Mouse (Mus musculus) erythroblast, embryonic 14.5 days (primary cell): ENCODE data around the gene Slit2.

Source experiments
- GATA1 ChIP-seq: IDR thresholded peaks from 2 replicates; pipeline ENCODE4 v1.6.1; 2012; ENCODE audit warnings: low read length, inconsistent platforms, mixed read lengths
- TAL1 ChIP-seq: IDR thresholded peaks from 3 replicates; pipeline ENCODE4 v1.6.1; 2012; ENCODE audit warnings: low read length, inconsistent platforms, mixed read lengths

GRCm38 (mm10) chr5:48184358-48184757 lies 201.4 kb downstream of the Slit2 start:
- no peak for TF ChIP-seq TAL1
- TF ChIP-seq GATA1, result no peak
